Mouse (Mus musculus) thymus, postnatal 0 days (tissue): ENCODE data around the gene Tfap2c. TPM values are rescaled to one million over a fixed set of nuclear protein-coding genes. Genes with fewer than 3 reads are reported as not detected.

Experiments
- DNase-seq: peaks from one replicate; pipeline ENCODE4 v3.0.0-alpha.2; 2015; ENCODE audit warnings: low spot score
- polyA plus RNA-seq: library from polyadenylated mRNA; unstranded; fragments of >200 nt; fragmentation: Nextera tagmentation; extraction: Ambion mirVana; gene quantifications from 2 replicates; pipeline ENCODE4 v1.2.1, GENCODE M21; 2015

Tfap2c gene
- polyA plus RNA-seq, 1 experiment from 2014 or later, result 0.98 TPM

- DNase-seq, result no peak
Measured at GRCm38 (mm10) chr2:172551081-172551720, 1.8 kb downstream of the Tfap2c start.

- no peak for DNase-seq
Measured at GRCm38 (mm10) chr2:172551872-172552271, 2.5 kb downstream of the Tfap2c start.

- DNase-seq, result no peak
Measured at GRCm38 (mm10) chr2:172552666-172553065, 3.3 kb downstream of the Tfap2c start.

GRCm38 (mm10) chr2:172554211-172554610, 4.8 kb downstream of the Tfap2c start:
- DNase-seq, result no peak

- no peak for DNase-seq
Measured at GRCm38 (mm10) chr2:172558674-172559468, 9.5 kb downstream of the Tfap2c start.

DNA sequence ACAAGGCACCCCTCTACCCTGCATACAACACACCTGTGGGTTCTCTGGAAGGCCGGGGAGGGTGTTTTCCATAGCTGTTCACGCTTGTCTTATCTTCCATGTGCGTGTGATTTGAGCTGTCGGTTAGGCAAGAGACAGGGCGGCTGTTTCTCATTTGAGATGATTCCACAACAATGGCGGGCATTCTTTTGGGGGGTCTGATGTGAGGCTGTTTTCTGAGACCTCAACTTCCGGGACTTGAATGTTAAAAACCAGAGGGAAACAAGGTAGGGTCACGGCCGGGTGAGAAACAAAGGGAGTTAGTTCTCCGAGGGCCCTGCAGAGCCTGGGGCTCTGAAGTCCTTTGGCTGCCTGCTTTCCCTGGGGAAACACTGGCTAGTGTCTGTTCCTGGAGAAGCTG, 11.6 kb downstream of the Tfap2c start:
- no peak for DNase-seq

DNA sequence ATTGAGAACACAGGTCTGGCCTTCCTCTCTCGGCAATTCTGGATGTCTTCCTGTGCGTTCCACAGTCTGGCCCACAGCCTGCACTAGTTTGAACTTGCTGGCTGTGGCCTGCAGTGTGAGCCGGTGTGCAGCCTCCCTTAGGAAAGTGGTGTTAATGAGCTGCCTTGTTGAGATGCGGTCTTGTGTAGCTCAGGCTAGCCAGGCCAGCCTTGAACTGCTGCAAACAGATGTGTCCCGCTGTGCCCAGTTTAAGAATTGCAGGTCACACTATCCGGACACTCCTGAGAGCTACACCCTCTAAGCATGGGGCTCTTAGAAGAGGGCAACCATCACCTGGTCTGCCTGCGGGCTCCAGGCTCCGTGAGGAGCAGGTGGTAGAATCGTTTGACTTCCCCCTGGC, 18.4 kb downstream of the Tfap2c start:
- no peak for DNase-seq

- DNase-seq, result no peak
Measured at GRCm38 (mm10) chr2:172568466-172568865, 19.1 kb downstream of the Tfap2c start.

DNA sequence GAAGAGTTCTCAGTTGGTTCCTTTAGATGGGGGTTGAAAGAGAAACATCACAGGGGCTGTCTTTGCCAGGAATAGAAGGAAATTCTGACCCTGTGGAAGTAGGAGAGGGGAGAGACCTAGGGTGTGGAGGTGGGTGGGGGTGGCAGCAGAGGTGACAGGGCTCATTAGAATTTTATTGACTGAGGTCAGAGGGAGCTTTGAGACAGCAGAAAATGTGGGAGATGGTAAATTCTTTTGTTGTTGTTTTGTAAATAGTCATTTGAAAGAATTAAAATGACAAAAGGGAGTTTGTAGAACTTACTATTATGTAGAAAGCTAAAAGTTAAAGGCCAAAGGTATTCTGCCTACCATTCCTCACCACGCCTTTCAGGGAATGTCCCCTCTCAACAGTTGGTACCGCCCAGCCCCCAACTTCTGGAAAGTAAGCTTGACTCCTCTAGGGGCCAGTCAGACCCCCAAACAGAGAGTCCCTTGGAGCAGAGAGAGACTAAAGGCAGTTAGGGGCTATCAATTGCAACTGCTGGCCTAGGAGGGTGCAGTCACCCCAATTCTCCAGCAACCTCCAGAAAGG, 27.9 kb downstream of the Tfap2c start:
- DNase-seq, result no peak

- no peak for DNase-seq
Measured at GRCm38 (mm10) chr2:172579221-172579620, 29.8 kb downstream of the Tfap2c start.

DNA sequence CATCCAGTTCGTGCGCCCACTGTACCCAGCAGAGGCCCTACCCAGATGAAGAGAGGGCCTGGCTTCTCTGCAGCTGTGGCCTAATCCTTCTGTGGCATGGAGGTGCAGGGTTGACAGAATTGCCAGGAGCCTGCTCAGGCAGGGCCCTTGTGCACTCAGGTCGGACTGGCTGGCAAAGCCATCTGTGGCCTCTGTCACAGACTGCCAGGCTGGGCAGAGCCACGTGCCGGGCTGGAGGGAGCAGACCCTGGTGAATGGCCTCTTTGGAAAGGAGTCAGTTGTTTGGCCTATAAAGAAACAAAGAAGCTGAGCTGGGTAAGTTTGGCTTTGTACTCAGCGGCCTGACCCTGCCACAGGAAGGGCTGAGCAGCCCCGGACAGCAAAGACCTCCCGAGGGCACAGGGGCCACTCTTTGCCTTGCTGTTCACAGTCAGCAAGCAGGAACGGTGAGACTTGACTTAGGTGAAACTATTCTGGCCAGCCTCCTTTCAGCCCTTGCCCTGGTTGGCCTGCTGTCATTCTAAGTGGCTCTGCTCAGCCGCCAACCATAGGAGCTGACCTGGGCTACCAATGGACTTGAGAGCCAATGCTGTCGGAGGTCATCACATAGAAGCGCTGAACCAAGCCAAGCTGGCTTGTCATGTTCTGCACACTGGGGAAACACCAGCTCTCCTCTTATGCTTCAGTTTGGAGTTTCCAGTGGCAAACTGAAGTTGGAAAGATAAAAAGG, 31.3 kb downstream of the Tfap2c start:
- no peak for DNase-seq

- no peak for DNase-seq
Measured at GRCm38 (mm10) chr2:172583312-172583711, 33.9 kb downstream of the Tfap2c start.

DNA sequence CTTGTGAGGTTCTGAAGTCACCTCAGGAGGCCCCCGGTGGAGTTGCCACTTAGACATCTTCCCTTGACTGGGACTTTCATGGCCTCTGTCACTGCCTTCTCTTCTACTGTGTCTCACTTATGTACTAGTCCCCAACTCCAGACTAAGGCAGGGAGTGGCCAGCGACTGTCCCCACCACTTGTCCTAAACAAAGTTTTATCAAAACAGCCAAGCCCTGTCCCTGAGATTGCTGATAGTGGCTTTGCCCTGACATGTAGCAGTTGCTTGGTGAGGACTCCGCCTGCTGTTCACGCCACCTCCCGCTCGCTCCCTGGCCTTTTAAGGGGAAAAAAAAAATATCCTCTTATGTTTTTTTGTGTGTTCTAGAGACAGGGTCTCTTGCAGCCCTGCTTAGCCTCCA, 35.9 kb downstream of the Tfap2c start:
- DNase-seq, result no peak

DNA sequence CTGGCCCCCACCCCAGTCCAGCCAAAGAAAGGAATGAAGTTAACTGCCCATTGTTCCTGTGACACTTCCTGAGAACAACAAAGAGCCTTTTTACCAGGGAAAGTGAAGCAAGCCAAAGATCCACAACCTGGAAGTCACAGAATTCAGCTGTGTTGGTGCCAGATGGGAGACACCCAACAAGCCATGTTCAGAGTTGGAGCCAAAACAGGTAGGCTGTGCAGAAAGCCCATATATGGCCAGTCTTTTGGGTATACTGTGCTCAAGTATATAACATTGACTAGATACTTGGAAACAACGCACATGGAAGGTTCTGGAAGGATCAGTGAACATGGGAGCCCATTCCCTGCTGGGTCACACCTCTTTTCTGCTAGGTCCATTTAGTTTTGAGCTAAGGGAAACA, 39.7 kb downstream of the Tfap2c start:
- DNase-seq, result no peak

GRCm38 (mm10) chr2:172590839-172591238, 41.4 kb downstream of the Tfap2c start:
- no peak for DNase-seq

- no peak for DNase-seq
Measured at GRCm38 (mm10) chr2:172594326-172594725, 44.9 kb downstream of the Tfap2c start.

DNA sequence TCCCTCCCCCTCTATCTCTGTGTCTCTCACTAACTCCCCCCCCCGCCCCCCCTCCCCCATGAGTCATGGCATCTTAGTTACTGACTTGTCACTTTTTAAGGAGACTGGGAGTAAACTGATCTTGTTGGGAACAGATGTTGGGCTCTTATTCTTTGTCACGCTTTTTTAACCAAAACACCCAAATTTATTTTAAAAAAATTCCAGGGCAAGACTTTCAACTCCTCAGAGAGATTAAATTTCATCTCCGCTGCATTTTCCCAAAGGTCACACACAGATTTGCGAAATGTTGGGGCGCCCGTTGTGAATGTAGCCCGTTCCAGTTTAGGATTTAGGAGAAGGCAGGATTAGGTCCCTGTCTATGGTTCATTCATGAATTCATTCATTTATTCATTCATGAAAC, 47.7 kb downstream of the Tfap2c start:
- DNase-seq, result no peak

DNA sequence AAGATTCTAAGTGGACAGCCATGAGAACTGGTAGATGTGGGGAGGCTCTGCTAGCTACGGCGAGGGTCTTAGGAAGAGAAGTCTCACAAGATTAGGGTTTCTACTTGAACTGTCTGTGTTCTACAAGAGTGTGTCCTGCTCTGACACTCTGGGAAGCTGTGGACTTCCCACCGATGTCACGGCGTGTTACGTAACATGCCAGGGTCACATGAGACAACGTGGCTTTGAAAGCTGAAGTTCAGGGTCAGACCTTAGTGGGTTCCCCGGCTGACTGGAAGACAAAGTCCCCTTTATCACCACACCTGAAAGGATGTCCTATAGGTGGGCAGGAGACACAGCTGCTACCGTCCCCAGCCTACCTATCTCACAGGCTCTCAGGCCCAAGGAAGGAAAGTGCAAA, 48.5 kb downstream of the Tfap2c start:
- no peak for DNase-seq

GRCm38 (mm10) chr2:172604625-172605024, 55.2 kb downstream of the Tfap2c start:
- DNase-seq, result no peak

DNA sequence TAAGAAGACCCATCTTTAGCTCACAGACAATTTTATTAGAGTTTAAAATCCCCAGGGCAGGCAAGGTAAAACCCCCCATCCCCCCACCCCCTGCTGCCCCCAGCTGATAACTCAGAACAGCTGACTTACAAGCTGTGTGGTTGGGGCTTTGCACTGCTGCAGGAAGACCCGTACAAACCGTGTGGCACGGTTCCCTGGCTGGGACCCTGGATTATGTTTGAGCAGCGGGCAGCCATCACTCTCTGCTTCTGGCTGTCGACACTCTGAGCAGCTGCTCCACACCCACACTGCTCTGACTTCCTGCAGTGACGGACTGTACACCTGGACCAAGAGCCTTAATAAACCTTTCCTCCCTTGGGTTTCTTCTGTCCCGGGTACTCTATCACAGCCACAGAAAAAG, 56.2 kb downstream of the Tfap2c start:
- no peak for DNase-seq

- no peak for DNase-seq
Measured at GRCm38 (mm10) chr2:172607710-172608109, 58.3 kb downstream of the Tfap2c start.
